Mouse (Mus musculus): ENCODE measurements around the gene Atp10a. TPM values are rescaled to one million over a fixed set of nuclear protein-coding genes. Genes with fewer than 3 reads are reported as not detected.

Gene Atp10a
- 0.18 to 0.90 TPM (median 0.48 TPM) in 4 replicates for total RNA-seq (2023; ENCODE audit: inconsistent age)

GRCm38 (mm10) chr7:58655866-58656265 lies at the start of gene Atp10a:
Gene Atp10a (plus strand): TSS chr7:58656166.

